Mouse (Mus musculus) left cerebral cortex, adult 2 months (tissue): ENCODE measurements at regions not wholly inside any gene's neighbourhood (a gene's known extent, or its start where the extent isn't known, plus 50 kb on each side); places are given as distances from the start of the nearest gene placed in this dataset.
A peak's percentile ranks its signal among the peaks of the same experiment; 100 is the strongest.

ENCODE experiments used
- DNase-seq, 2 experiments: peaks; one replicate each; pipeline ENCODE4 v3.0.0; 2021 to 2022; ENCODE audit warnings: low spot score in 2 of 2, mixed read lengths in 1 of 2; ENCODE audit errors: extremely low spot score in 1 of 2
- H3K27ac ChIP-seq: fragments of 200-600 bp; 2 replicates; pipeline ENCODE4 v1.8.1; 2022
- H3K4me3 ChIP-seq: fragments of 200-600 bp; 2 replicates; pipeline ENCODE4 v1.8.1; 2022
- CTCF ChIP-seq: fragments of 200-600 bp; IDR thresholded peaks from 2 replicates; pipeline ENCODE4 v1.8.1; 2022; ENCODE audit warnings: antibody characterized with exemption, mild to moderate bottlenecking, moderate library complexity
- intact Hi-C: fragments of 180-260 bp; cut with DNase I; formaldehyde crosslinking; loops from one replicate; pipeline ENCODE4 v1.15.1; 2025

DNA sequence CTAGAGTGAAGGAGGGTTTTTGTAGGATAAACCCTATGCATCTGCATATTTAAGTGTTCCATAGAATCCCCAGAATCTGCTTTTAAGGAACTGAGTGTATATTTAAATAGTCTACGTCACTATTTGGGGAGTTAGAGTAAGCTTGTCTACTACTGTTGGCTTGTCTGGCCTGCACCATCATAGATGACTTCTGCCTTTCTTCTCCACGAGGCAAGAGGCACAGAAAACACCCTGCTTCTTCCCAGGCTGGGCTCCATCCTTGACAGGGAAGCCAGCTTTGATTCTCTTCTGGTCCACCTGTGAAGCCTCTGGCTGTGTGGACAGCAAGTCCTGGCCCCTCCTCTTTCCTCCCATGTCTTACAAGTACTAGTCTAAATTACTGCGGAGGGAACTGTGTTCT, 422.6 kb downstream of the Gja1 start:
- Histone ChIP-seq H3K4me3 (no peak overlapping the region), H3K27ac (no peak overlapping the region)
- no peak for TF ChIP-seq CTCF
- no peak for DNase-seq
- intact Hi-C loops = no loop called here

DNA sequence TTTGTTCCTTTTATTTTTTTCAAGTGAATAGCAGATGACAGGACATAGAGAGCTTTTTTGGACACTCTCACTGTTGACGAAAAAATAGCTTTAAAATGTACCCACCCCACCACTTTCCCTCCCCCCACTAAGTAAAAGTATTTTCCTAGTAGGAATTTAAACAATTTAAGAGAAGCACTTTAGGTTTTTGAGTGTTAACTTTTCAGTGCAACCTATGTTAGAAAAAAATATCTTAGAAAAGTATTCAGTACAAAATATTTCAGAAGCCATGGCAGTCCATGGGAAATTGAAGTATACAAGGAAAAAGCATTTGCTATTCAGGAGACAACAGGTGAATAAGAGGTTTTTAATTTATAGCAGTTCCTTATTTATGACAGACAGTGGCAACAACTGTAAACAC, 431.9 kb downstream of the Gja1 start:
- no peak overlapping the region for H3K27ac ChIP-seq
- no peak for DNase-seq

GRCm38 (mm10) chr10:56822158-56822557, 445.0 kb downstream of the Gja1 start:
- no peak overlapping the region for H3K27ac ChIP-seq
- intact Hi-C loops = no loop called here
- DNase-seq = no peak
- no peak for TF ChIP-seq CTCF
- H3K4me3 ChIP-seq = no peak overlapping the region

More for the DNA sequence above, 431.9 kb downstream of the Gja1 start:
- H3K4me3 ChIP-seq = no peak overlapping the region
- TF ChIP-seq CTCF = no peak
- intact Hi-C loops = no loop called here

DNA sequence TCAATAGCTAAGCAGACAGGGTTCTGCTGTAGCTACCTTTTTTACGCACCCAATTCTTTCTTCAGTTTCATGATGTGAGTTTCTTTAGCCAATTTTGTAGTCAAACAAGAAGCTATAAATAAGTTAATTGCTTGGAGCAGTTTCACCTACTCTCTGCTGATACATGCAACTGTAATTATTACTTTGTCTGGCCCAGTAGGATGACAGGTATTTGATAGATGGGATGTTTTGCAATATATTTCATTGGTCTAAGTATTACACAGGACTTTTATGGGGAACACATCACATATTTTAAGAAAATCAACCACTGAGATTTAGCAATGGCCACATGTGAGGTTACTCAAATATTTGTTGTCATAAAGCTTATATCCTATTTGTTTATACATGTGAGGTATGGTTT, 454.2 kb downstream of the Gja1 start:
- Histone ChIP-seq H3K27ac (no peak overlapping the region), H3K4me3 (no peak overlapping the region)
- intact Hi-C loops = loop anchor here (10.0 kb wide), 2 partner anchors 293 to 307 kb away; no protein-coding TSS in a partner anchor
- DNase-seq = no peak
- no peak for TF ChIP-seq CTCF

GRCm38 (mm10) chr10:56831966-56832365, 454.8 kb downstream of the Gja1 start:
- Histone ChIP-seq H3K27ac (no peak overlapping the region; the same call in 1 of the 2 replicates), H3K4me3 (no peak overlapping the region)
- no peak for TF ChIP-seq CTCF
- intact Hi-C loops = loop anchor here (10.0 kb wide), 2 partner anchors 293 to 307 kb away; no protein-coding TSS in a partner anchor
- DNase-seq = peak in 1 of 2 experiments; percentile 11

DNA sequence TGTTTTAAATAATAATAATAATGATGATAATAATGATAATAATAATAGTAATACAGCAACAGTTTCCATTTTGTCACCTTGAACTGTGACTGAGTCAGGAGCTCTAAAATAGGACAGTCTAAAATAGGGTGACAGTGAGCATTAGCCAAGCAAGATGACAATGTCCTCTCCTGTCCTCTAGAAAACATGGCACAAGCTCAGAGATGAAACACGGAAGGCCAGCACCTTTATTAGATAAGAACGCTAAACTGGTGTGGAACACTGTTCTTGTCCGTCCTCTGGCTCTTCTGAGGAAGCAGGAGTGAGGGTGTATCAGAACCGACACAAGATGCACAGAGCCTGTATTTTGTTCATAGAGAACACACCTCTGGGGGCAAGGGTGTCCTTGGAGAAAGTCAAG, 459.0 kb downstream of the Gja1 start:
- H3K4me3 ChIP-seq = no peak overlapping the region
- no peak overlapping the region for H3K27ac ChIP-seq
- intact Hi-C loops = loop anchor here (5.0 to 10.0 kb wide), 4 partner anchors 84 to 459 kb away; partner anchors contain the start of gene Gja1
- DNase-seq = no peak
- TF ChIP-seq CTCF = no peak

GRCm38 (mm10) chr10:56839006-56839495, 461.9 kb downstream of the Gja1 start:
- DNase-seq = peak in 1 of 2 experiments; percentile 19
- TF ChIP-seq CTCF = no peak
- Histone ChIP-seq H3K4me3 (no peak overlapping the region), H3K27ac (peak overlapping the region; percentile 58)
- intact Hi-C loops = loop anchor here (5.0 to 10.0 kb wide), 4 partner anchors 87 to 462 kb away; partner anchors contain the start of gene Gja1

- intact Hi-C loops = loop anchor here (5.0 to 10.0 kb wide), 4 partner anchors 87 to 462 kb away; partner anchors contain the start of gene Gja1
- no peak overlapping the region for H3K4me3 ChIP-seq
- TF ChIP-seq CTCF = no peak
- H3K27ac ChIP-seq = peak overlapping the region; percentile 58
- peak; percentile 10 to 17 for DNase-seq
Observed at GRCm38 (mm10) chr10:56839545-56839944, 462.4 kb downstream of the Gja1 start.

- intact Hi-C loops = no loop called here
- TF ChIP-seq CTCF = peak; percentile 48
- no peak for DNase-seq
- no peak overlapping the region for H3K4me3 ChIP-seq
- H3K27ac ChIP-seq = no peak overlapping the region
Observed at GRCm38 (mm10) chr10:56840732-56841131, 463.6 kb downstream of the Gja1 start.

GRCm38 (mm10) chr10:56841486-56841885, 464.4 kb downstream of the Gja1 start:
- TF ChIP-seq CTCF = no peak
- intact Hi-C loops = no loop called here
- Histone ChIP-seq H3K4me3 (no peak overlapping the region), H3K27ac (no peak overlapping the region)
- no peak for DNase-seq

DNA sequence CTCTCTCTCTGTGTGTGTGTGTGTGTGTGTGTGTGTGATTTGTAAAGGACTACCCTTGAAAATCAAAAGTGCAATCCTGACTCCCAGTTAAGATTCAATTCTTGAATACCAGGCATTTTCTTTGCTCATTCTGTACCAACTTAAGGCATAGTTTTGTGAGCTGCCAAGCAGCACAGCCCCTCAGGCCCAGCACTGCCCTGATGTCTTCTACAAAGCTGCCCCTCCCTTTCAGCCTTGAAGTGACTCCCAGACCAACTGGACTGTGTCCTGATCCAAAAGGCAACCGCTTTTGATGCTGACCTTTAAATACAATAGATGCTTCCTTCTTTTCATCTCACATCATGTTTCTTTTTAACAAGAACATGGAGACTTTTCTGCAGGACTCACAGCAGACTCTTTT, 464.8 kb downstream of the Gja1 start:
- intact Hi-C loops = no loop called here
- Histone ChIP-seq H3K4me3 (no peak overlapping the region), H3K27ac (no peak overlapping the region)
- TF ChIP-seq CTCF = no peak
- no peak for DNase-seq

GRCm38 (mm10) chr10:56852484-56852883, 475.4 kb downstream of the Gja1 start:
- intact Hi-C loops = no loop called here
- Histone ChIP-seq H3K4me3 (no peak overlapping the region), H3K27ac (no peak overlapping the region)
- no peak for TF ChIP-seq CTCF
- no peak for DNase-seq

DNA sequence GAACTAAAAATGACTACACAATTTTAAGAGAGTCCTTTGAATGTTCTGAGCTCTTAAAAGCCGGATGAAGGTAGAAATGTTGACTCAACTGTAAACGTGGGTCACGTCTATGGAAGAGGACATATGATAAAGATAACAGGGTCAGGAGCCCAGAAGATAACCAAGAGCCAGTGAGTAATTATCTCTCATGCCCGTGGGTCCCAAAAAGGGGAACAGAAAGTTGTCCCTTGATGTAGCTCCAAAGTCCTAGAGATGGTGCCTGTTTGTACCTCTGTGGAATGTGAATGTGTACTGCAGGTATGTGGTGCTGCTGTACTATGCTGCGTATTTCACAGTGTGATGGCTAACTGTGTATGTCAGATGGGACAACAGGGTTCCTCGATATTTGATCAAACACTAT, 479.1 kb downstream of the Gja1 start:
- TF ChIP-seq CTCF = no peak
- Histone ChIP-seq H3K4me3 (no peak overlapping the region), H3K27ac (no peak overlapping the region)
- no peak for DNase-seq
- intact Hi-C loops = no loop called here
